Mouse (Mus musculus) G1E (cell line): ENCODE results near the gene Uba7. TPM values are rescaled to one million over a fixed set of nuclear protein-coding genes. Genes with fewer than 3 reads are reported as not detected.

Experiments
- ATAC-seq: 2 replicates; pipeline ENCODE4 v1.8.0; 2016; ENCODE audit warnings: mild to moderate bottlenecking; ENCODE audit not compliant: insufficient number of reproducible peaks, poor library complexity, low FRiP score, severe bottlenecking; ENCODE audit errors: extremely low read depth
- DNase-seq: peaks from one replicate; pipeline ENCODE4 v3.0.0; 2012; ENCODE audit warnings: low spot score
- H3K27me3 ChIP-seq: 2 replicates; pipeline ENCODE4 v1.6.1; 2012; ENCODE audit warnings: mild to moderate bottlenecking, low read length, inconsistent platforms; ENCODE audit not compliant: insufficient read depth
- H3K36me3 ChIP-seq: replicated peaks from 2 replicates; pipeline ENCODE3; 2012; ENCODE audit warnings: mild to moderate bottlenecking, inconsistent platforms
- H3K4me1 ChIP-seq: 2 replicates; pipeline ENCODE4 v1.6.1; 2012; ENCODE audit warnings: low read depth, low read length, inconsistent platforms, mixed read lengths; ENCODE audit not compliant: insufficient read depth
- H3K4me3 ChIP-seq: 2 replicates; pipeline ENCODE4 v1.5.1; 2012; ENCODE audit warnings: low read depth, mild to moderate bottlenecking, inconsistent platforms, low read length, moderate library complexity, mixed read lengths
- H3K9me3 ChIP-seq: replicated peaks from 2 replicates; pipeline ENCODE4 v1.6.1; 2012; ENCODE audit warnings: inconsistent platforms
- CTCF ChIP-seq: IDR thresholded peaks from 2 replicates; pipeline ENCODE4 v1.5.1; 2012; ENCODE audit warnings: low read depth, low read length, inconsistent platforms, mixed read lengths
- GATA1 ChIP-seq: IDR thresholded peaks from 2 replicates; pipeline ENCODE4 v1.6.1; 2012; ENCODE audit warnings: borderline replicate concordance, low read length, inconsistent platforms, mixed read lengths
- GATA2 ChIP-seq: IDR thresholded peaks from 2 replicates; pipeline ENCODE4 v1.6.1; 2012; ENCODE audit warnings: low read depth, low read length, inconsistent platforms, borderline replicate concordance
- POLR2AphosphoS5 ChIP-seq: IDR thresholded peaks from 2 replicates; pipeline ENCODE4 v1.6.1; 2012; ENCODE audit warnings: low read depth, low read length, inconsistent platforms; ENCODE audit not compliant: insufficient replicate concordance
- TAL1 ChIP-seq: conservative IDR thresholded peaks from 2 replicates; pipeline ENCODE4 v1.6.1; 2012; ENCODE audit warnings: low read depth, low read length, inconsistent platforms, mixed read lengths
- polyA plus RNA-seq: library from polyadenylated mRNA; stranded (reverse); fragments of >175 nt; gene quantifications from 2 replicates; pipeline ENCODE4 v1.2.3, GENCODE M21; 2012
- total RNA-seq, 2 experiments: library from RNA; stranded (forward) in 1 of 2; stranded (reverse) in 1 of 2; fragments of 200-1000 nt in 1 of 2; fragments of >200 nt in 1 of 2; fragmentation: Nextera tagmentation in 1 of 2; gene quantifications; 2 replicates each; pipeline ENCODE4 v1.2.3; 2014 to 2017

Uba7 gene
- total and polyA plus RNA-seq, 3 experiments = 34.2 to 145 (median 87.9) TPM

DNA sequence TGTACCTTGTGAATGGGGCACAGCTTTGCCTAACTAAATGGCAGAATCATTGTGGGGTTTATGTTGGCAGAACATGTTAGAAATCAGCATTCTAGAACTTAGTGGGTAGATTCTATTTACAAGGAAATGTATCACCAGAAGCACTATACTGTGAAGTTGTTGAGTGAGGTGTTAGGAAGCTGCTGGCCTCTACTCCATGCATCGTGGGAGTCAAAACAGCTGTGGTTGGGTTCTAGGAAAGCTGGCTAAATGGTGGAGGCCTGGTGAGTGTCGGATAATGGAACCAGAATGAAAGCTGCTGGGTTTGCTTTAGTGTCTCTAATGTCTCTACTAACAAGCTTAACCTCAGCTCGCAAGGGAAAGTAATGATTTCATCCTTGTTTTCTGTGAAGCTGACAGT, 41.8 kb downstream of the Uba7 start:
- Histone ChIP-seq H3K36me3 (peaks cover 48% of the 10 kb centered on the region), H3K4me1 (no peaks in the 10 kb centered on the region), H3K27me3 (no peaks in the 10 kb centered on the region), H3K9me3 (no peaks in the 10 kb centered on the region), H3K4me3 (no peak overlapping the region)
- TF ChIP-seq TAL1 (no peak), POLR2AphosphoS5 (no peak), GATA2 (no peak), GATA1 (no peak), CTCF (no peak)
- ATAC-seq (no peak), DNase-seq (no peak)

DNA sequence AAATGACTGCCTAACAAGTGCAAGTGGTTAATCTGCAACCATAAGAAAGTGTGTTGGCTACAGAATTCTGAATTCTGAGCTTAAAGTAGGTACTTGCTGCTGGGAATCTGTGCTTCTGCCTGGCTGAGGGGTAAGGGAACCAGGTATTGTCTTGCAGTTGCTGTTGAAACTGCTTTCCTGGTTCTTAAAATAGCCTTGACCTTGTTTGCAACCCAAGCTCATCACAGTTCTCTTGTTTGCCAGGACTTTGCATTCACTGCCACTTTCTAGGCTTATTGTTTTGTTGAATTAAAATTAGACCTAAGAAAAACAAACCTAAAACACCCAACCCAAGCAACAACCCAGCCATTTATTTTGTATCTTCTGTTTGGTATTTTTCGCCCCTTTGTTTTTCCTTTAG, 45.4 kb downstream of the Uba7 start:
- no peak for TF ChIP-seq TAL1
- no peak for TF ChIP-seq GATA2
- TF ChIP-seq POLR2AphosphoS5 = no peak
- TF ChIP-seq GATA1 = no peak
- no peak for TF ChIP-seq CTCF
- Histone ChIP-seq H3K27me3 (no peaks in the 10 kb centered on the region), H3K4me3 (no peak overlapping the region), H3K9me3 (no peaks in the 10 kb centered on the region), H3K4me1 (no peaks in the 10 kb centered on the region), H3K36me3 (peaks cover 61% of the 10 kb centered on the region)
- DNase-seq = no peak
- no peak for ATAC-seq

DNA sequence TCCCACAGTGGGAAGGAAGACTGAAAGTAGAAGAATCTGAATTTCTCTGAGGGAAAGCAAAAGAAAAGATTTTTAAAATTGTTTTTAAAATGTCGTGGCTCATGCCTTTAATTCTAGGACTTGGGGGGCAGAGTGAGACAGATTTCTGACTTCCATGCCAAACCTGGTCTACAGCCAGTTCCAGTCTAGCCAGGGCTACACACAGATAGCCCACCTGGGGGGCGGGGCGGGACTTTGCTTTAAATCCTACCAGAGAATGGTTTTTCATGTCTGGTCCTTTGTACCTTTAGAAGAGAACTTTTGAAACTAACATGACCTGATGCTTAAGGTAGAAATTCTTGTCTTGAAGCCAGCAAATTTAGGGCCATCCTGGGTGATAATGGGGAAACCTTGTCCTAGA, 47.9 kb downstream of the Uba7 start:
- H3K9me3 ChIP-seq = 0 out of 2 replicates have a peak, but pooled peaks cover 2% of the 10 kb centered on the region
- TF ChIP-seq GATA2 = no peak
- no peak for TF ChIP-seq CTCF
- no peak for TF ChIP-seq POLR2AphosphoS5
- no peak for TF ChIP-seq GATA1
- no peak for TF ChIP-seq TAL1
- H3K27me3 ChIP-seq = no peaks in the 10 kb centered on the region
- no peak for DNase-seq
- H3K36me3 ChIP-seq = peaks cover 61% of the 10 kb centered on the region
- no peak for ATAC-seq
- H3K4me3 ChIP-seq = no peak overlapping the region
- H3K4me1 ChIP-seq = no peaks in the 10 kb centered on the region

DNA sequence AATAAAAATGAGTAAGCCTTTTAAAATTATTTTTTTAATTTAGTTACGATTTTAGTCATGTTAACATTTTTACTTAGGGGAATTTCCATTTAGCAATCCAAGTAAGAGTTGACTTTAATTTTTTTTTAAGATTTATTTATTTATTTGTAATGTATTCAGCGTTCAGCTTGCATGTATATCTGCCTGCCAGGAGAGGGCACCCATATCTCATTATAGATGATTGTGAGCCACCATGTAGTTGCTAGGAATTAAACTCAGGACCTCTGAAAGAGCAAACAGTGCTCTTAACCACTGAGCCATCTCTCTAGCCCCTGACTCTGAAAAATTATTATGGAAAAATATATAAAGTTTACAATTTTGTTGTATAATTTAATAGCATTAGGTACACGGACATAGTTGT, 51.3 kb downstream of the Uba7 start:
- DNase-seq (no peak), ATAC-seq (no peak)
- H3K4me1 ChIP-seq = no peaks in the 10 kb centered on the region
- TF ChIP-seq GATA2 (no peak), CTCF (no peak), POLR2AphosphoS5 (no peak), TAL1 (no peak), GATA1 (no peak)
- H3K4me3 ChIP-seq = no peak overlapping the region
- 0 out of 2 replicates have a peak, but pooled peaks cover 2% of the 10 kb centered on the region for H3K9me3 ChIP-seq
- H3K36me3 ChIP-seq = peaks cover 75% of the 10 kb centered on the region
- no peaks in the 10 kb centered on the region for H3K27me3 ChIP-seq

DNA sequence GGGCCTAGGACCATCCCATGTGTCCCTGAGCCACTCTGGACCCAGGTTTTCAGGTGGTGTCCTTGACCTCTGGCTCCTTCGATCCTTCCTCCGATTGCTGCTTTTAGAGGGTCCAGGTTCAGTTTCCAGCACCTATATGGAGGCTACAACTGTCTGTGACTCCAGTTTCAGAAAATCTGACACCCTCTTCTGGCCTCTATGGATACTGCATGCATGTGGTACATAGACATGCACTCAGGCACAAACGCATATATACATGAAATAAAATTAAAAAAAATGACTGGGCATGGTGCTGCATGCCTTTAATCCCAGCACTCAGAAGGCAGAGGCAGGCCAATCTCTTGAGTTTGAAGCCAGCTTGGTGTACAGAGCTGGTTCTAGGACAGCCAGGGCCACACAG, 52.6 kb downstream of the Uba7 start:
- Histone ChIP-seq H3K4me1 (0 out of 2 replicates have a peak, but pooled peaks cover 3% of the 10 kb centered on the region), H3K27me3 (no peaks in the 10 kb centered on the region), H3K4me3 (no peak overlapping the region), H3K9me3 (0 out of 2 replicates have a peak, but pooled peaks cover 2% of the 10 kb centered on the region), H3K36me3 (peaks cover 77% of the 10 kb centered on the region)
- TF ChIP-seq CTCF = no peak
- no peak for TF ChIP-seq TAL1
- TF ChIP-seq POLR2AphosphoS5 = no peak
- TF ChIP-seq GATA1 = no peak
- TF ChIP-seq GATA2 = no peak
- DNase-seq (no peak), ATAC-seq (no peak)

DNA sequence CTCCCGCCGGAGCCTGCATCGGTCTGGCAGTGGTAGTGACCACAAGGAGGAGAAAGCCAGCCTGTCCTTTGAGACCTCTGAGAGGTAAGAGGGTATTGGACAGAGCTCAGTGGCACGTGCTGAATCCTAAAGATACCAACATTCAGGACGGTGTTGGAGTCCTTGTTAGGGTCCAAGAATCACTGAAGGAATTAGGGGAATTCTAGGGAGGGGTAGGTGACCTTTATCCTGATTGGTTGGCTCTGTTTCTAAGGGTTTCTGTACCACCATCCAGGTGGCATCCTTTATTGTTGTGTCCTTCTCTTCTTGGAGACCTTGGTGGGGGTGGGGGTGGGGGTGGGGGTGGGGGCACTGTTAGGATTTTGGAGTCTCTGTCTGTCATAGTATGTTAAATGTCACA, 56.8 kb downstream of the Uba7 start:
- no peak overlapping the region for H3K4me3 ChIP-seq
- no peak for ATAC-seq
- 0 out of 2 replicates have a peak, but pooled peaks cover 2% of the 10 kb centered on the region for H3K9me3 ChIP-seq
- H3K4me1 ChIP-seq = peaks cover 24% of the 10 kb centered on the region
- H3K27me3 ChIP-seq = no peaks in the 10 kb centered on the region
- no peak for DNase-seq
- TF ChIP-seq GATA1 = no peak
- TF ChIP-seq TAL1 = no peak
- TF ChIP-seq GATA2 = no peak
- TF ChIP-seq POLR2AphosphoS5 = no peak
- TF ChIP-seq CTCF = no peak
- H3K36me3 ChIP-seq = peaks cover 75% of the 10 kb centered on the region

Other genes starting within 250 kb of the Uba7 start
- gene Rbm5, start 204.5 kb upstream of the Uba7 start, total RNA-seq (2014; fragmentation: Nextera tagmentation) = 355 and 467 TPM in 2 replicates
- gene Rbm5, start 204.5 kb upstream of the Uba7 start, total RNA-seq (2017) = 261 and 271 TPM in 2 replicates
- 14.3 and 23.4 TPM in 2 replicates for gene Rbm5, start 204.5 kb upstream of the Uba7 start, polyA plus RNA-seq
- gene Rbm6, start 102.3 kb upstream of the Uba7 start, total RNA-seq (2014; fragmentation: Nextera tagmentation) = 120 and 184 TPM in 2 replicates
- 91.6 and 105 TPM in 2 replicates for gene Rbm6, start 102.3 kb upstream of the Uba7 start, total RNA-seq (2017)
- 15.8 and 38.7 TPM in 2 replicates for gene Rbm6, start 102.3 kb upstream of the Uba7 start, polyA plus RNA-seq
- gene Mon1a, start 87.4 kb upstream of the Uba7 start, total RNA-seq (2014; fragmentation: Nextera tagmentation) = 2.0 and 3.1 TPM in 2 replicates
- gene Mon1a, start 87.4 kb upstream of the Uba7 start, total RNA-seq (2017) = 12.8 and 14.3 TPM in 2 replicates
- gene Mon1a, start 87.4 kb upstream of the Uba7 start, polyA plus RNA-seq = 12.8 and 13.6 TPM in 2 replicates
- not detected in 2 replicates for gene Mst1r, start 68.6 kb upstream of the Uba7 start, total RNA-seq (2014; fragmentation: Nextera tagmentation)
- gene Mst1r, start 68.6 kb upstream of the Uba7 start, total RNA-seq (2017) = not detected in 2 replicates
- gene Mst1r, start 68.6 kb upstream of the Uba7 start, polyA plus RNA-seq = 0.01 TPM in 1 of 2 replicates, not detected in the other
- gene Actl11, start 47.0 kb upstream of the Uba7 start, total RNA-seq (2014; fragmentation: Nextera tagmentation) = not detected in 2 replicates
- 0.11 TPM in 1 of 2 replicates, not detected in the other for gene Actl11, start 47.0 kb upstream of the Uba7 start, total RNA-seq (2017)
- not detected in 2 replicates for gene Actl11, start 47.0 kb upstream of the Uba7 start, polyA plus RNA-seq
- gene Camkv, start 39.8 kb upstream of the Uba7 start, total RNA-seq (2014; fragmentation: Nextera tagmentation) = not detected in 2 replicates
- 0.11 TPM in 1 of 2 replicates, not detected in the other for gene Camkv, start 39.8 kb upstream of the Uba7 start, total RNA-seq (2017)
- gene Camkv, start 39.8 kb upstream of the Uba7 start, polyA plus RNA-seq = not detected in 2 replicates
- gene Traip, start 25.4 kb upstream of the Uba7 start, total RNA-seq (2014; fragmentation: Nextera tagmentation) = 24.1 and 25.6 TPM in 2 replicates
- gene Traip, start 25.4 kb upstream of the Uba7 start, total RNA-seq (2017) = 28.7 and 32.6 TPM in 2 replicates
- 3.1 and 10.7 TPM in 2 replicates for gene Traip, start 25.4 kb upstream of the Uba7 start, polyA plus RNA-seq
- 0.75 and 1.0 TPM in 2 replicates for gene Gm20661, start 7.6 kb downstream of the Uba7 start, total RNA-seq (2014; fragmentation: Nextera tagmentation)
- gene Gm20661, start 7.6 kb downstream of the Uba7 start, total RNA-seq (2017) = 1.8 and 2.6 TPM in 2 replicates
- gene Gm20661, start 7.6 kb downstream of the Uba7 start, polyA plus RNA-seq = 0.15 TPM in 1 of 2 replicates, not detected in the other
- gene Inka1, start 10.4 kb downstream of the Uba7 start, total RNA-seq (2014; fragmentation: Nextera tagmentation) = 24.6 and 28.1 TPM in 2 replicates
- gene Inka1, start 10.4 kb downstream of the Uba7 start, total RNA-seq (2017) = 74.4 and 83.2 TPM in 2 replicates
- gene Inka1, start 10.4 kb downstream of the Uba7 start, polyA plus RNA-seq = 75.6 and 81.1 TPM in 2 replicates
- 2.9 and 4.0 TPM in 2 replicates for gene Cdhr4, start 17.0 kb downstream of the Uba7 start, total RNA-seq (2014; fragmentation: Nextera tagmentation)
- 8.4 and 11.3 TPM in 2 replicates for gene Cdhr4, start 17.0 kb downstream of the Uba7 start, total RNA-seq (2017)
- 0.40 and 0.57 TPM in 2 replicates for gene Cdhr4, start 17.0 kb downstream of the Uba7 start, polyA plus RNA-seq
- gene Gm20662, start 20.8 kb downstream of the Uba7 start, total RNA-seq (2014; fragmentation: Nextera tagmentation) = not detected in 2 replicates
- 0.76 and 2.4 TPM in 2 replicates for gene Gm20662, start 20.8 kb downstream of the Uba7 start, total RNA-seq (2017)
- 0.14 and 0.27 TPM in 2 replicates for gene Gm20662, start 20.8 kb downstream of the Uba7 start, polyA plus RNA-seq
- 28.5 and 30.8 TPM in 2 replicates for gene Ip6k1, start 27.0 kb downstream of the Uba7 start, total RNA-seq (2014; fragmentation: Nextera tagmentation)
- 52.3 and 55.9 TPM in 2 replicates for gene Ip6k1, start 27.0 kb downstream of the Uba7 start, total RNA-seq (2017)
- gene Ip6k1, start 27.0 kb downstream of the Uba7 start, polyA plus RNA-seq = 57.6 and 58.5 TPM in 2 replicates
- 7.2 and 8.5 TPM in 2 replicates for gene Gmppb, start 73.7 kb downstream of the Uba7 start, total RNA-seq (2014; fragmentation: Nextera tagmentation)
- gene Gmppb, start 73.7 kb downstream of the Uba7 start, total RNA-seq (2017) = 19.4 and 22.0 TPM in 2 replicates
- 5.1 and 6.6 TPM in 2 replicates for gene Gmppb, start 73.7 kb downstream of the Uba7 start, polyA plus RNA-seq
- 0.63 TPM in 1 of 2 replicates, not detected in the other for gene Amigo3, start 77.7 kb downstream of the Uba7 start, total RNA-seq (2014; fragmentation: Nextera tagmentation)
- gene Amigo3, start 77.7 kb downstream of the Uba7 start, total RNA-seq (2017) = 1.7 and 2.0 TPM in 2 replicates
- gene Amigo3, start 77.7 kb downstream of the Uba7 start, polyA plus RNA-seq = 0.31 and 0.35 TPM in 2 replicates
- gene Mst1, start 104.9 kb downstream of the Uba7 start, total RNA-seq (2014; fragmentation: Nextera tagmentation) = 7.1 and 11.0 TPM in 2 replicates
- 16.6 and 17.9 TPM in 2 replicates for gene Mst1, start 104.9 kb downstream of the Uba7 start, total RNA-seq (2017)
- 6.7 and 8.4 TPM in 2 replicates for gene Mst1, start 104.9 kb downstream of the Uba7 start, polyA plus RNA-seq
- 104 and 255 TPM in 2 replicates for gene Rnf123, start 107.8 kb downstream of the Uba7 start, total RNA-seq (2014; fragmentation: Nextera tagmentation)
- 18.6 and 23.5 TPM in 2 replicates for gene Rnf123, start 107.8 kb downstream of the Uba7 start, total RNA-seq (2017)
- gene Rnf123, start 107.8 kb downstream of the Uba7 start, polyA plus RNA-seq = 39.5 and 74.5 TPM in 2 replicates
- gene Apeh, start 119.1 kb downstream of the Uba7 start, total RNA-seq (2014; fragmentation: Nextera tagmentation) = 65.0 and 148 TPM in 2 replicates
- gene Apeh, start 119.1 kb downstream of the Uba7 start, total RNA-seq (2017) = 119 and 131 TPM in 2 replicates
- 48.8 and 67.5 TPM in 2 replicates for gene Apeh, start 119.1 kb downstream of the Uba7 start, polyA plus RNA-seq
- 4.7 and 5.0 TPM in 2 replicates for gene Bsn, start 214.9 kb downstream of the Uba7 start, total RNA-seq (2014; fragmentation: Nextera tagmentation)
- gene Bsn, start 214.9 kb downstream of the Uba7 start, total RNA-seq (2017) = 2.8 and 3.1 TPM in 2 replicates
- gene Bsn, start 214.9 kb downstream of the Uba7 start, polyA plus RNA-seq = 6.1 and 7.9 TPM in 2 replicates